Mouse (Mus musculus): ENCODE results near the gene Barhl1. TPM values are rescaled to one million over a fixed set of nuclear protein-coding genes. Genes with fewer than 3 reads are reported as not detected.

The Barhl1 gene
- total RNA-seq, 2 experiments from 2014 or later: not detected

DNA sequence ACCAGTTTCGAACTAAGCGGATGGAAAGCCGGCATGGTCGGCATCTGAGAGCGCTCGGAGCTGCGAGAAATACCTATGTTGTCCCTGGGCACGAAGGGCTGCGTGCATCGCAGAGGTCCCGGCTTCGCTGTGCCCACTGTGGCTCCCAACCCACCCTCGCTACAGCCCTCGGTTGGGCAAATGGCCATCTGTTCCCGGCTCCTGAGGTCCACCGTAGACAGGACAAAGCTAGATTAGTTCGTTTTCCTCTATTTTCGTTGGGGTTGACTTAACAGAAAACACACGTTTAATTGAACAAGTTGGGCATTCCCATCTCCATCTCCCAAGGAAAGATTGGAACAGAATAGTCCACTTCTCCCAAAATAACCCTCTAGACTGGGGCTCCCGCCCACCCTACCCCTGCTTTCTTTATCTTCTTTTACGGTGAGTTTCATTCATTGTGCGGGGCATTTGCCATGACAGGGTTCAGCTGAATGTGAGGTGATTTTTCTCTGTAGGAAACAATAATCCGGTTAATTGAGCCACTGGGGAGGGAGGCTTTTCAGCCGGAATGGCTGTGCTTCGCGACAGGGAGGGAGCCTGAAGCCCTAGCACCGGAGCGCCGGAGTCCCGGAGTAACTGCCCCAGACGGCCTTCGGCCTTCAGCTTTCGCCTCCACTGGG, 4.3 kb downstream of the Barhl1 start:
- no peak for DNase-seq (ENCODE audit: low spot score in 2 of 2)

DNA sequence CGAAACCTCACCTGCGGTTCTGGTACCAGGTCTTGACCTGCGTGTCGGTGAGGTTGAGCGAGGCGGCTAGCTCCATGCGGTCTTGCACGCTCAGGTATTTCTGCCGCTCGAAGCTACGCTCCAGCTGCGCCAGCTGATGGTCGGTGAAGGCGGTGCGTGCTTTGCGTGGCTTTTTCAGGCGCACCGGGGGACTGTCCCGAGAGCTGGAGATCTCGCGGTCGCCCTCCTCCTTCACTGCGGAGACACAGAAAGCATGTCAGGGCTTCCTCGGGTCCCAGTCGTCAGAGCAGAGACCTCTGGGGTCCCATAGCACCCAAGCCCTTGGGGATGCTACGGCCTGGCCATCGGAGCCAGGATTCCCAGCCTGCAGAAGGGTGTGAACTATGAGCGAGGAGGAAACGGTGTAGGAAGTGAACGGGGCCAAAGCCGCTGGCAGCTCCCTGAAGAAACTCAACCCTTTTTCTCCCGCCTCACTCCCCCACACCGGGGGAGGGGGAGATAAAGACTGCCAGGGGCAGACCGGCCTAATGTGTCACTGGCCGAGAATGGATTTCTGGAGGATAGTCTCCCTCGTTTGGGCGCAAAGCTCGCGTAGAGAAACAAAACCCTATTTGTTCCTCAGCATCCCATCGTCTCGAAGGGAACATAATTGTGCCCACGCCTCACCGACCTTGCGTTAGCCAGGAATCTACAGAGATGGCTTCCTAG, 5.0 kb downstream of the Barhl1 start:
- no peak for DNase-seq (ENCODE audit: low spot score in 2 of 2)

DNA sequence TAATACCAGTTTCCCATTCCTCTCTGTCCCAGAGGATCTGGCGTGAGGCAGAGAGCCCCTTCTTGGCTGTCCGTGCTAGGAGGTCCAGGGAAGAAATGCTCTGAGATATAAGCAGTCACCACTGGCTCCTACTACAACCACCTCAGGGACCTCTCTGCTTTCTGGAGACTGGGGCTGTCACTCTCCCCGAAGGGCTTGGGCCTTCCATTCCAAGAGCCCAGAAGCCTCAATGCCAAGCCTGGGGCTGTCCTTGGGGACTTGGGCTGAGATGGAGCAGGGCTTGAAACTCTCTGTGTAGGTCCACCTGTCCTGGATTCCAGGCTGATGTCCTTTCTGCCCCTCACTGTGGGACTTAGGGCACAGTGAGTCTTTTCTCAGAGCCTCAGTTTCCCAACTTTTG, 5.6 kb downstream of the Barhl1 start:
- DNase-seq (ENCODE audit: low spot score in 2 of 2): no peak

DNA sequence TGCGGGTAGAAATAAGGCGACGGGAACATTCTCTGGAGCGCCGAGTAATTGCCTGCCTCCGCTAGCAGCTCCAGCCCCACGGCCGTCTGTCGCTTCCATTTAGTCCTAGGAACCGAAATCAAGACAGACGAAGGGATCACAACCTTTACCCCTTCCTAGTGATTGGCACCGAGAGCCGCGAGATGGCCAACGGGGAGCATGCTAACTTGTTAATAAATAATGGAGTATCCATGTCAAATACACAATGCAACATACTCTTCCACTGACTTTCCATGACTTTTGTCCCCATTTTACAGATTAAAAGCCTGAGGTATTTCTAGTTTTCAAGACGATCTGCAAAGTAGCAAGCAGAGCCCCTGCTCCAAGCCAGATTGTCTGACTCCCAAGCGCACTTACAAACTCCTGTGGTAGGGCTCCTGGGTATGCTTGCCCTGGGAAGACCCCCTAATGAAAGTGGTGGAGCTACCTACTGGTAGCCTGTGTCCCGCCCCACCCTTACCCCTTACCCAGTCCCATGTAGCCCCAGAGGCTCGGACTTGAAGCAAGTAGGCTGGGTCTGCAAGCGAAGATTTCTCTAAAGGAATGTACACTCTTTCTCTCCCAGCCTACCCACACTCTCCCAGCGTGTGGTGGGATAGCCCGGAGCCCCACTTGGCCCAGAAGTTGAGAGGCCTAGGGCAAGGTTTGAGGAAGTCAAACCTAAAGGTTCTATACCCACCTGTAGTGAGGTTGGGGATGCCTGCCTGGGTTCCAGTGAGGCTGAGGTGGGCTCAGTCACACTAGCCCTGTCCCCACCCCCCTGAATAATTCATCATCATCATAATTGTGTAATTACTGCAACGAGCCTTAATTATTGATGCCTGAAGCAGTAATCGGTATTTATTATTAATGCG, 6.4 kb downstream of the Barhl1 start:
- DNase-seq (ENCODE audit: low spot score in 2 of 2): no peak

DNA sequence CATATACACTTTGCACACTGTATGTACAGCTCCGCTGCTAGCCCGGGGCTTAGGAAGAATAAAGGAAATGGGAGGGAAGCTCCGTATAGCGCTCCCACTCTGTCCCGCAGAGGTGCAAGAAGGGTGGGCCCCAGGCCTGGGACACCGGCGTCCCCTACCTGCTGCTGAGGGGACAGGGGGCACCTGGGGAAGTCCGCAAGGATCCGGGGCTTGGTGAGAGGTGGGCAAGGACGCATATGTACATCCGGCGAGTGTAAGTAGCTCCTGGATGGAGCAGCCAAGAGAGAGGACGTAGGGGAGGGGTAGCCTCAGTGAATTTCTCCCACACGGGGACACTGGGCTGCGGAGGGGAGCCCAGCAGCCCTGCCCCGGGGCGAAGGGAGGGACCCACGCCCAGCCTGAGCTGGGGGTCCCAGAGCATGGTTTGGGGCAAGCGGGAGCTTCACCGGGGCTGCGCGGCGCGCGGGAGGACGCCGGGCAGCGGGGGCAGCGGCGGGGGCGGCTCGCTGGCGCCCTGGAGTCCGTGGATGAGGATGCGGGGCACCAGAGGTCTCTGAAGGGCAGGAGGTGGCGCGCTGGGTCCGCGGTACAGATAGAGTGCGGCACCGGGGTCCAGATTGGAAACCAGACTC, 7.2 kb downstream of the Barhl1 start:
- DNase-seq (ENCODE audit: low spot score in 2 of 2): no peak

DNA sequence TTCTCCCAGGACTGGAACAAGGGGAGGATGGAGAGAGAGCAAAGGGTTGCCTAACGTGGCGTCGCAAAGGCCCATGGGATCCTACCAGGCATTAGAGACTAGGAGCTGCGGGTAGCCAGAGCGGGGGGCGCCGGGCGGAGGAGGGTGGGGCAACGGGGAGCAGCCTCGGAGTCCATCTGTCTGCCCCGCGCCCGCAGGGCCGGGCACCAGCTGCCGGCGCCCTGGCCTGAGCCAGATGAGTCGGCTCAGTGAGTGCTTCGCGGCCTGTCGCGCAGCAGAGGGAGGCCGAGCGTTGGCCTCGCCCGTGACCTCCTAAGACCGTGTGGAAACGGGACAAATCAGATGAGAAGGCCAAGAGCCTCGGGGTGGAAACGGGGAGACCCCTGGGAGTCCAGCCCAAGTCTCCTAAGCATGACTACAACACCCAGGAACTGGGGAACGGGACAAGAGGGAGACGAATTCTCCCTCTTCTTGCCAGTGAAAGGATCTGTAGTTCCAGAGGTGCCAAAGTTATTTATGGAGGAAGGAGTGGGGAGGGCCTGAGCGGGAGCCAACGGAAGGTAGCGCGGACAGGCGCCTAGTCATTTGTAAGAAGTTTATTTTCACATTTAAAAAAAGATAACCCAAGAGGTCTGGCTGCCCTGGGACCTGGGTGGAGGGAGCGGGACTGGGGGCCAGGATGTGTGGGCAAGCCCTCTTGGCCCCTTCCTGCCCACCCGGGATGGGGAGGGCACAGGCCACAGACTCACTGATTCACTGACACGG, 7.9 kb downstream of the Barhl1 start:
- DNase-seq (ENCODE audit: low spot score in 2 of 2): no peak

DNA sequence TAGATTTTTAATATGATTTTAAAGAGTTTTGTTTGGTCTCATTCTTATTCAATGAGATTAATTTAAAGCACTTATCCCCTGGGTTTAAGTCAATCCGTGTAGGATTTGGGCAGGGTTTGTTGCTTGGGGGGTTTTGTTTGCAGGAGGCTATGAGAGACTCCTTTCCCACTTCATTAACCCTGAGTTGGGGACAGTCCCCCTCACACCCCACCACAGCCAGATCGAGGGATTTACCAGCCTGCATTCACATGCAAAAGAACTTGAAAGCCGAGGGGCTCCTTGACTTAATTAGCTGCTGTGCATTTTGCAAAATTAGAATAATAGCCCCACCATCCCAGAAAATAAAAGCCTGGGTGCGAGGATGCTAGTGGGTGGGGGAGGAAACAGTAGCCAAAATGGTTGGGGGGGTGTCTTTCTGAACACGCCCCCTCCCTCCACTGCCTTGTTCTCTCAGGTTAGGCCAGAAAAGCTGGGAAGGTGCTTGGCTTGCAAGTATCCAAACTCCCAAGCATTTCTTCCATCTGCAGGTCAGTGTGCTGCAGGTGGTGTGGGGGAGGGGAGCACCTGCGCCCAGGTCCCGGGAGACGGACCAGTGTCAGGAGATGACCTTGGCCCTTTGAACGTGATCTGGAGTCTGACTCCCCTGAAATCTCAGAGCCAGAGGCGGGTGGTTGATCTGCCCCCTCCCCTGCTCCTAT, 8.6 kb downstream of the Barhl1 start:
- no peak for DNase-seq (ENCODE audit: low spot score in 2 of 2)

DNA sequence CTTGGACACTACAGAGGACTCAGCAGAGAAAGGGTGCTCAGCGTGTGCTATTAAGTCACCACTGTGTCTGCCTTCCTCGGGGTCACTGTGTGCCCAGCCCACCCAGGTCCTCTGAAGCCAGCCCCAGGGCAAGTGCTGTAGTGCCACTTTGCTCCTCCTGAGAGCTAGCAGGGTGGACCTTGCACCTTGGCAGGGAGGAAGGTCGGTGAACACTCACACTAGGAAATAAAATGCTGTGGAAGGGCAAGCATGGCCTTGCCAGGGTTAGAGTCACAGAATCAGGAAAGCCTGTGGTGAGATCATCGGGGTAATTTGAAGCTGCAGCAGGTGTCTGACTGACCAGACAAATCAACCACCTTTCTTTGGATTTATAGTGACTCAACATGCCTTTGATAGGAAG, 10.9 kb downstream of the Barhl1 start:
- no peak for DNase-seq (ENCODE audit: low spot score in 2 of 2)

DNA sequence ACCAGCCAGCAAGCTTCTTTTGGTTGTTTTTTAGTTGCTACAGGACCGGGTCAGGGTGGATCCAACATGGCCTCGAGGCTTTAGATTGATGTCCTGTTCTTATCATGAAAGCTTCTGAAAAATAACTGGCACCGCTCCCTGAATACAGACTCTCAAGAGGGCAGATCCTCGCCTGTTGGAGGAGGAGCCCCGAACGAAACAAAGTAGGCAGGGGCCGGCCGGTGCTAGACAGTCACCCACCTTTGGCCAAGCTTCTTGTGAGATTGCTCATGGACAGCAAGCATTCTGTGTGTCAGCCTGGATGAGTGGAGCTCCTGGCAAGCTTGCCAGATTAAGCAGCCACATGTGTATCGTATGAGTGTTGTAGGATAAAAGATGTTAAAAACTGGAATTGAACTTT, 11.7 kb downstream of the Barhl1 start:
- no peak for DNase-seq (ENCODE audit: low spot score in 2 of 2)

DNA sequence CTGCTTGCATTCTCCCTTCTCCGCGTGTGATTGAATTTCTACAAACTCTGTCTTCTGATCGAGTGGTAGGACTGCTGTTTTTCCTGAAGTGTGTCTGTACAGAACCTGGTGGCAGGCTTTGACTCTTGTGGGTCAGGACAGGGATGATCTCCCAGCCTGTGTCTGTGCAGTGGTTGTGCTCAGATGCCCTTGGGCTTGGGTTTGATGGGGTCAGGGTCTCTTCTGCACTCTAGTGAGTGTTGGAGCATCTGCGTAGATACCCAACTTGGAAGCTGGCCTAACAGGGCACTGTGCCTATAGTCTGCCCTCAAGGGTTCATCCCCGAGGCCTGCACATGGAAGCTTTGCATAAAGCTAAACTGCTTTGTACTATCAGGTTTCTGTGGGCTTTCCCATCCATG, 12.6 kb downstream of the Barhl1 start:
- DNase-seq (ENCODE audit: low spot score in 2 of 2): no peak

DNA sequence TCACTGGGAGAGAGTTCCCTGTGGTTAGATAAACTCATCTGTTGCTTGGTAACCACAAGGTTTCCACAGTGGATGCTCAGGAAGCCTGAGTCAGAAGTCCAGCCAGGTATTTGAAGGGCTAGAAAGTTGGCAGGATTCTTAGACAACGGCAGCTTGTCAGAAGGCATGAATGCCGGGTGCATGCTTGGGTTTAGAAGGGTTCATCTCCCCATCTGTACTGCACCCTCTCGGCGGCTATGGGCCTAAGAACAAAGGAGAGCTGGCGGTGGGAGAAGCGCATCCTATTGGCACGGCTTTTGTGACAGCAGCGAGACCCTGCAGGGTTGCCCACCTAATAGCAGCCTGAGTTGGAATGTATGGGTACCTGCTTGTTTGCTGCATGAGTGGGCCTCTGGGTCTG, 14.2 kb downstream of the Barhl1 start:
- DNase-seq (ENCODE audit: low spot score in 2 of 2): no peak

DNA sequence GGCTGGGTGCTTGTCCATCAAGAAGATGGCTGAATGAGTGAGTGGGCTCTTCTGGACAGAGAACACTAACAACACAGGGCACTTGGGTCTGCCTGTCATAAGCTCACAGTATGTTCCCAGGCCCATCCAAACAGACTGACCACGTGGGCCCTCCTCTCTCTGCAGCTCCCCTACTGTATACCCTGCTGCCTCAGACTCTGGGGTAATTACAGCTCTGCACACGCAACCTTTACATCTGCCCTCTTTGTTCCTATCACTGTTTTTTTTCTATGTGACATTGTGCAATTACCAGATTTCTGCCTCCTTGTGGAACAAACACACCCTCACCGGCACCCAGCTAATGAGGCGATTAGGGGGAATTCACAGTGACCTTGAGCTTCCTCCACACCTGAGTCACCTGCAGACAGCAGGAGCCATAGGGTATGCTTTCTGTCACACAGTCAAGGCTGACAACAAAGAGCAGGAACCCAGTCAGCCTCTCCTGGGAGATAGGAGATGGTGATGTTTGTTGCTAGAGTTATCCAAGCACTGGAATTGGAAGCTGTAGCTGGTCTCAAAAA, 19.0 kb downstream of the Barhl1 start:
- no peak for DNase-seq (ENCODE audit: low spot score in 2 of 2)

DNA sequence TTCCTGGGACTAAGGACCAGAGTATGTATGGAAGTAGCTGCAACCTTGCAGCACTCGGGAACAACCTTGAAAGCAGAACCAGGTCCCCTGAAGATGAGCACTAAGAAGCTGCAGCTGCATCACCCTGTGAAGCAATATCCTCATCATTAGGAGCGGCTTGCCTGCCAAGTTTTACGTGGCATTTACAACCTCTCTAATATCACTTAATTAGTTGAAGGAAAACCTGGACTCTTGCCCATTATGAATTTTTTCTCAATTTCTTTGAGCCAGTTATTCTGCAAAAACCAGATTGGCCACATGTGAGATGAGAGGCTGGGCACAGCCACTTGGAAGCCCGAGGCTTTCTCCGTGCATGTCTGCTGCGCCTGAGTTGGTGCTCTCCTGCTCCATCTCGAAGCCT, 20.6 kb downstream of the Barhl1 start:
- DNase-seq (ENCODE audit: low spot score in 2 of 2): no peak

DNA sequence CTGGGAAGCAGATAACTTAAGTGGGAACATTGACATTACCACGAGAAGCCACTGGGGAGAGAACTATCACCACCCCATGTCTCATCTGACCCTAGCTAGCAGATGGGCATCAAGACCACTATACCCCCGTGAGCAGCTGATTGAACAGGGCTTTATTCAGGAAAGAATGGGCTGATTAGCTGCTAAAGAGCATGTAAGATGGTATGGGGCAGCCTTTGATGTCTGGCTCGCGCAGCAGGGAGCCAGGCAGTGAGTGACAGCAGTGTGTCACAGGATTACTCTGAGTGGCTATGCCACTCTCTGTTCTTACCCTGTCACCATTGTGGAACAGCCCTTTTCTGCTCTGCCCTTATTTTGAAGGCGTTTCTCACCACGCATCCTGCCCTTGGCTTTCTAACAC, 22.9 kb downstream of the Barhl1 start:
- DNase-seq (ENCODE audit: low spot score in 2 of 2): no peak

DNA sequence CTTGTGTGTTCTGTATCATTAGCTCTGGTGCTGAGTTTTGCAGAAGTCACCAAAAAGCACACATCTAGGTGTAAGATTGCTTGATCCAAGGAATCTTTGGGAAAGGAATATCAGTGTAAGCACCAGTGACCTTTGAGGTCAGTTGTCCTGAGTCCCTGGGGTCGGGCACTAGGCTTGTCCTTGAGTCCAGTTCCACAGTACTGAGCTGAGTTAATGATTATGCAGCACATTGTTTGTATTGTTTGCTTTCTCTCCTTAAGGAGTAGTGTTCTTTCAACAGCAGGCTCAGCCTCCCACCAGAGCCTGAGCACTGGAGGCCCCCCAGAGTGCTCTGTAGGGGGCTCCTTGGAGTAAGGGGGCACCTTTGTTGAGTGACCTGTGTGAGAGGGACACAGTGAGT, 23.7 kb downstream of the Barhl1 start:
- no peak for DNase-seq (ENCODE audit: low spot score in 2 of 2)

DNA sequence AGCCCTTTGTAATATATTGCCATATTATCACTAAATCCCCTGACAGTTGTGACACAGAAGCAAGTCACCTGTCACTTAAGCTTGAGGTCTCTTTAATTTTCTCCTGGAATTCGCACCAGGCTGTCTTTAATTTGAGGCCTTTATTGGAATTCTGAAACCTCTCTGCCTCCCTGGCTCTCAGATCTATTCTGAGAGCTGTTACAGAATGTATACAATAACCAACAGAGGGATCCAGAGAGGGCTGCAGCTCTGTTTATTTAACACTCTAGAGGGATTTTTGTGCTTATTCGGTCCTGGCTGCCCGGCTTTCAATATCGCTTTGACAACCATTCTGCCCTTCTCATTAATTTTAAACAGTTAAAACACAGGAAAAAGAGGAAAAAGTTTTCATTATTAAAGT, 31.6 kb downstream of the Barhl1 start:
- DNase-seq (ENCODE audit: low spot score in 2 of 2): no peak

DNA sequence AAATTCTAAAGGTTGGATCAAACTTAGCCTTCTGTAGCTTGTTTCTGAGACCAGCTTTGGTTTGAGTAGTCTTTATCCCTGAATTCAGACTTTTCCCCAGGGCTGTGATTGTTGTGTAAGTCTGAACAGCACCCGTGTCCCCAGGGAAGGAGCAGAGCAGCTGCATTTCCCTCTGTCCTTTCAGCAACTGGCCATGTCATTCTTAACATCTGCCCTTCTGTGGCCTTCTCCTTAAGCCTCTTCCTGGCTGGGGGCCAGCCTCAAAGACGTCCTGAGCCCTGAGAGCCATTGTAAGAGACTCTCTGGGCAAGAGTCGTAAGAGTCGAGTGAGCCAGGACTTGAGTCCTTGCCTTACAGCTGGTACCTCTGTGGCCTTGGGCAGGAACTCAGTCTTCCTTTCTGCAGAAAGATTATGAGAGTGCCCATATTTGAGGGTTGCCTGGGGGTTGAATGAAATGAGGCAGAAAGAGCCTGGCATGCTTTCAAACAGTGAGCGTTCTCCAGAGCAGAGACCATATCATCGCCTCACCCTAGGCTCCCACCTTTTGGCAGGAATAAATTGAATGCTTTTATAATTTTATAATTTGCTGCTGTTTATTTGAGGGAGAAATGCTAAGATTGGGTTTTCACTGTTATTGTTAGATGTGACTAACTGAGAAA, 33.5 kb downstream of the Barhl1 start:
- DNase-seq (ENCODE audit: low spot score in 2 of 2): no peak

DNA sequence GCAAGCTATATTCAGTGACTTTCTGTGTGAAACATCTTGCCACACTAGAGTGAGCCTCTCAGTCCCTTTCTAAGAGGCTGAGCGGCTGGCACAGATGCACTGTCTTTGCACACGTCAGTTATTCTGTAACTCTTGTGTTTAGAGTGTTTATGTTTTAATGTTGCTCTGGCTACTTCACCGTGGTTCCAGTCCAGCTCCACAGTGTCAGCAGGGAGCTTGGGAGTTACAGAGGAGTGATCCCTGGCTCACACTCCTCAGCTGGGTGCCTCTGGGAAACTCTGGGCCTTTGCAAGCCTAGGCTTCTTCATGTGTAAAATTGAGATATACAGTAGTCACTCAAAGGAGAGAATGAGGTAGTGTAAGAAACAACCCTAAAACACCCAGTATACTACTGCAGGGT, 34.4 kb downstream of the Barhl1 start:
- DNase-seq (ENCODE audit: low spot score in 2 of 2): no peak

DNA sequence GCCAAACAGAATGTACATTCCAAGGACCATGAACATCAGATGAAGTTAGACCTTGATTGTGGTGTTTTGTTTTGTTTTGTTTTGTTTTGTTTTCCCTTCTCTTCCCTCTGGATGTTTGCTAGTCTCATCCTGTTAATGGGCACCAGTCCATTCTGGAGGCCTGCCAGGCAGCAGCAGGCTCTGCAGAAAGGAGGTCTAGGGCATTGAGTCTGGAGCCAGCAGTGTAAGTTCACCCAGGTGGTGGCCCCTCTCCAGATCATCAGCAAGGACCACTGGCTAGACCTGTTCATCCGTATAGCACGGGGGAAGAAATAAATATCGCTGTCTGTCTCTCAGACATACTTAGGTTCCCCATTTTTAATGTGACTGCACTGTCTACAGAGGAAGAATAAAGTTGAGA, 35.2 kb downstream of the Barhl1 start:
- DNase-seq (ENCODE audit: low spot score in 2 of 2): no peak
